Mouse (Mus musculus): ENCODE results near the gene Aurka. TPM values are rescaled to one million over a fixed set of nuclear protein-coding genes. Genes with fewer than 3 reads are reported as not detected.

The Aurka gene
- polyA plus RNA-seq (2017; shearing (Covaris generic)), result 6.9 TPM

DNA sequence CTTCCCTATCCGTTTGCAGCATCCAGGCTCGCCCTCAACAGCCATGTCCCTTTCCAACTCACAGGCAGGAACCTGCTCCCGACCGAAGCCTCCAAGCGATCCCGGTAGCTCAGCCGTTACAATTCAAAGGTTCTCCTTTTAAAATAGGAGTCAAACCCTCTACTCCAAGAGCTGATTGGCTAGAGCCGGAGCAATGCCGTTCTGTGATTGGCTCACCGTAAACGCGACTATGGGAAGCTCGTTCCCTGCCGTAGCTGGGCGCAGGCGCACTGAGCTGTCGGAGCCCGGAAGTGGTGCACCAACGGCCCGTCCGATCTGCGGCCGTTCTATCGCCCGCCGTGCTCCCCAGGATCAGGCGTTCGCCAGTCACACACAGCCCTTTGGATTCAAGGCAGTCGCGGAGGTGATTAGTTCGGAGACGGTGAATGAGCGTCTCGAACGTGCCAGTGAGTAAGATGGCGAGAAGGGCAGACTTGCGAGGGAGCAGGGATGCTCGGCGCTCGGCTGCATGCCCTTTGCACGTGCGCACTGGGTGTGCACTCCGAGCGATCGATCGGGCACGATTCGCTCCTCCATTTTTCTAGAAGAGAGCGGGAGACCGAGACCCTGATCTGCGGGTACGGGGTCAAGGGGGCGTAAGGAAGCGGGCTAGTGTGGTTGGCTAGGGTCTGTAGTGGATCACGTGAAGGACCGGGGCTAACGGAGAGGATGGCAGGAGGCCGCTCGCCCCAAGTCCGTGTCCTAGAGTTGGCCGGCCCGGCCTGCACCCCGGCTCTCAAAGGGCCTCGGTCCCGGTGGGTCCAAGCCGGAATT, at the start of gene Aurka, which contains the start of gene Cstf1:
Aurka (minus strand) TSS at position 125 of the 813 bp plus-strand sequence.
Cstf1 (plus strand) TSS at position 271 of the 813 bp plus-strand sequence.

DNA sequence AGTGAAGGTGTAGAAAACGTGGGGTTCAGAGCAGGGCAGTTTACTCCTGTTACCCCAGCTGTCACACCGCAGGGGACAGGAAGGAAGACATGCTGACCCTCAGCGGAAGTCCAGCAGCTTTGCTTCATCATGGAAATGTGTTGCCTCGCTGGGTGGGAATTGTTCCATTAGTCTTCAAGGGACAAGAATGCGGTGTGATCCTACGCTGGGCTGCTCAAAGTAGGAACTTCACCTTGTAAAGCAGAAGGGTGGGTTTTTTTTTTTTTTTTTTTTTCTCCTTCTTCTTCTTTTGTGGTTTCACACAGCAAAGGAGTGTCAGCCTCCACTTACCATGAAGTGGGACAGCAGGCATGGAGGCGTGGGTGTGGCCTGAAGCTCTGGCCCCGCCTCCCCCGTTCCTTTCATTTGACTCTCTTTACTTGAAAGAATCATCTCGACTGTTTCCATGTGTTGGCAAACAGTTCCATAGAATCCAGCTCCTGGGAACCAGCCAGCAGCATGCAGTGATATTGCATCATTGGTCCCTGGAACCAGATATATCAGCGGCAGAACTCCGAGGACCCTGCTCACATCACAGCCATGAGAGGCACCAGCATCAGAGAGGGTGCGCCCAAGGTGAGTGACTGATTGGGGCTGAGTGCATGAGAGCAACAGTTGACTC, 23.2 kb upstream of the Aurka start, which contains the start of gene Cass4:
Cass4 (plus strand) TSS at position 404 of the 661 bp plus-strand sequence.

GRCm38 (mm10) chr2:172345258-172345738, 25.0 kb downstream of the Aurka start, which contains the start of gene Fam210b:
Gene Fam210b (plus strand): TSS chr2:172345565.

Other genes with a start within 250 kb of the Aurka start
- gene Mc3r, start 122.0 kb downstream of the Aurka start, polyA plus RNA-seq (2017; shearing (Covaris generic)), result not detected
- gene Fam210b, start 25.0 kb downstream of the Aurka start, polyA plus RNA-seq (2017; shearing (Covaris generic)), result 24.9 TPM
- gene Cstf1, start 146 bp upstream of the Aurka start, polyA plus RNA-seq (2017; shearing (Covaris generic)), result 39.1 TPM
- 10.3 TPM for gene Cass4, start 23.3 kb upstream of the Aurka start, polyA plus RNA-seq (2017; shearing (Covaris generic))
- 162 TPM for gene Rtf2, start 70.0 kb upstream of the Aurka start, polyA plus RNA-seq (2017; shearing (Covaris generic))
- 7.0 TPM for gene Gcnt7, start 88.1 kb upstream of the Aurka start, polyA plus RNA-seq (2017; shearing (Covaris generic))
- 0.57 TPM for gene Fam209, start 102.0 kb upstream of the Aurka start, polyA plus RNA-seq (2017; shearing (Covaris generic))
- gene Tfap2c, start 179.1 kb upstream of the Aurka start, polyA plus RNA-seq (2017; shearing (Covaris generic)), result not detected